Mouse (Mus musculus) erythroblast, adult 5-6 weeks (primary cell): ENCODE measurements around the gene Ppox. TPM values are rescaled to one million over a fixed set of nuclear protein-coding genes. Genes with fewer than 3 reads are reported as not detected.

Source experiments
- ATAC-seq: replicated peaks from 2 replicates; pipeline ENCODE4 v1.8.0; 2016; ENCODE audit warnings: moderate number of reproducible peaks, mild to moderate bottlenecking, moderate TSS enrichment, inconsistent platforms; ENCODE audit not compliant: poor library complexity, low FRiP score, severe bottlenecking
- total RNA-seq, 2 experiments: library from RNA; stranded (forward) in 1 of 2; stranded (reverse) in 1 of 2; fragments of 150-400 nt in 1 of 2; fragments of 200-764, 138-1000 nt in 1 of 2; gene quantifications; 2 replicates each; pipeline versions ENCODE4 v1.2.3 to v1.2.4; 2015 to 2017; ENCODE audit warnings: low replicate concordance in 2 of 2

Gene Ppox
- total RNA-seq, 2 experiments from 2014 or later: 416 to 765 TPM

- no peak for ATAC-seq
These were observed 54.2 kb downstream of the Ppox start for GRCm38 (mm10) chr1:171226780-171227179.

Other genes starting within 250 kb of the Ppox start
- gene Fcgr3, start 216.3 kb downstream of the Ppox start, total RNA-seq (2015; ENCODE audit: low replicate concordance): 100 and 146 TPM in 2 replicates
- gene Fcgr3, start 216.3 kb downstream of the Ppox start, total RNA-seq (2017; ENCODE audit: low replicate concordance): 78.3 and 110 TPM in 2 replicates
- gene Cfap126, start 167.3 kb downstream of the Ppox start, total RNA-seq (2015; ENCODE audit: low replicate concordance): not detected in 2 replicates
- gene Cfap126, start 167.3 kb downstream of the Ppox start, total RNA-seq (2017; ENCODE audit: low replicate concordance): not detected in 2 replicates
- gene Sdhc, start 130.6 kb downstream of the Ppox start, total RNA-seq (2015; ENCODE audit: low replicate concordance): 15.6 and 40.3 TPM in 2 replicates
- gene Sdhc, start 130.6 kb downstream of the Ppox start, total RNA-seq (2017; ENCODE audit: low replicate concordance): 9.2 and 20.0 TPM in 2 replicates
- gene Mpz, start 130.5 kb downstream of the Ppox start, total RNA-seq (2015; ENCODE audit: low replicate concordance): not detected in 2 replicates
- not detected in 2 replicates for gene Mpz, start 130.5 kb downstream of the Ppox start, total RNA-seq (2017; ENCODE audit: low replicate concordance)
- gene Pcp4l1, start 84.9 kb downstream of the Ppox start, total RNA-seq (2015; ENCODE audit: low replicate concordance): not detected in 2 replicates
- gene Pcp4l1, start 84.9 kb downstream of the Ppox start, total RNA-seq (2017; ENCODE audit: low replicate concordance): 0.84 and 3.2 TPM in 2 replicates
- not detected in 2 replicates for gene Nr1i3, start 67.2 kb downstream of the Ppox start, total RNA-seq (2015; ENCODE audit: low replicate concordance)
- gene Nr1i3, start 67.2 kb downstream of the Ppox start, total RNA-seq (2017; ENCODE audit: low replicate concordance): not detected in 2 replicates
- 4.0 and 4.2 TPM in 2 replicates for gene Tomm40l, start 58.7 kb downstream of the Ppox start, total RNA-seq (2015; ENCODE audit: low replicate concordance)
- 2.2 and 2.6 TPM in 2 replicates for gene Tomm40l, start 58.7 kb downstream of the Ppox start, total RNA-seq (2017; ENCODE audit: low replicate concordance)
- not detected in 2 replicates for gene Apoa2, start 56.1 kb downstream of the Ppox start, total RNA-seq (2015; ENCODE audit: low replicate concordance)
- gene Apoa2, start 56.1 kb downstream of the Ppox start, total RNA-seq (2017; ENCODE audit: low replicate concordance): not detected in 2 replicates
- gene Fcer1g, start 46.8 kb downstream of the Ppox start, total RNA-seq (2015; ENCODE audit: low replicate concordance): 269 and 282 TPM in 2 replicates
- gene Fcer1g, start 46.8 kb downstream of the Ppox start, total RNA-seq (2017; ENCODE audit: low replicate concordance): 89.5 and 162 TPM in 2 replicates
- gene Adamts4, start 30.8 kb downstream of the Ppox start, total RNA-seq (2015; ENCODE audit: low replicate concordance): 0.19 TPM in 1 of 2 replicates, not detected in the other
- gene Adamts4, start 30.8 kb downstream of the Ppox start, total RNA-seq (2017; ENCODE audit: low replicate concordance): not detected in 2 replicates
- gene Ndufs2, start 29.8 kb downstream of the Ppox start, total RNA-seq (2015; ENCODE audit: low replicate concordance): 62.9 and 78.4 TPM in 2 replicates
- gene Ndufs2, start 29.8 kb downstream of the Ppox start, total RNA-seq (2017; ENCODE audit: low replicate concordance): 48.0 and 62.1 TPM in 2 replicates
- gene B4galt3, start 10.9 kb downstream of the Ppox start, total RNA-seq (2015; ENCODE audit: low replicate concordance): 8.1 and 11.3 TPM in 2 replicates
- gene B4galt3, start 10.9 kb downstream of the Ppox start, total RNA-seq (2017; ENCODE audit: low replicate concordance): 7.7 and 29.1 TPM in 2 replicates
- gene Usp21, start 6.8 kb upstream of the Ppox start, total RNA-seq (2015; ENCODE audit: low replicate concordance): 9.6 and 12.1 TPM in 2 replicates
- 9.4 and 13.9 TPM in 2 replicates for gene Usp21, start 6.8 kb upstream of the Ppox start, total RNA-seq (2017; ENCODE audit: low replicate concordance)
- 23.4 and 28.6 TPM in 2 replicates for gene Ufc1, start 13.8 kb upstream of the Ppox start, total RNA-seq (2015; ENCODE audit: low replicate concordance)
- gene Ufc1, start 13.8 kb upstream of the Ppox start, total RNA-seq (2017; ENCODE audit: low replicate concordance): 13.9 and 19.3 TPM in 2 replicates
- 3.8 and 4.8 TPM in 2 replicates for gene Dedd, start 48.0 kb upstream of the Ppox start, total RNA-seq (2015; ENCODE audit: low replicate concordance)
- 4.3 and 6.7 TPM in 2 replicates for gene Dedd, start 48.0 kb upstream of the Ppox start, total RNA-seq (2017; ENCODE audit: low replicate concordance)
- gene Nit1, start 64.5 kb upstream of the Ppox start, total RNA-seq (2015; ENCODE audit: low replicate concordance): 6.7 and 7.3 TPM in 2 replicates
- 11.0 and 13.8 TPM in 2 replicates for gene Nit1, start 64.5 kb upstream of the Ppox start, total RNA-seq (2017; ENCODE audit: low replicate concordance)
- gene Pfdn2, start 64.5 kb upstream of the Ppox start, total RNA-seq (2015; ENCODE audit: low replicate concordance): 5.4 and 7.1 TPM in 2 replicates
- gene Pfdn2, start 64.5 kb upstream of the Ppox start, total RNA-seq (2017; ENCODE audit: low replicate concordance): 1.5 and 15.1 TPM in 2 replicates
- not detected in 2 replicates for gene Klhdc9, start 79.6 kb upstream of the Ppox start, total RNA-seq (2015; ENCODE audit: low replicate concordance)
- not detected in 2 replicates for gene Klhdc9, start 79.6 kb upstream of the Ppox start, total RNA-seq (2017; ENCODE audit: low replicate concordance)
- not detected in 2 replicates for gene Nectin4, start 88.9 kb upstream of the Ppox start, total RNA-seq (2015; ENCODE audit: low replicate concordance)
- gene Nectin4, start 88.9 kb upstream of the Ppox start, total RNA-seq (2017; ENCODE audit: low replicate concordance): 0.68 TPM in 1 of 2 replicates, not detected in the other
- 20.1 and 21.1 TPM in 2 replicates for gene Arhgap30, start 107.8 kb upstream of the Ppox start, total RNA-seq (2015; ENCODE audit: low replicate concordance)
- 25.9 and 26.9 TPM in 2 replicates for gene Arhgap30, start 107.8 kb upstream of the Ppox start, total RNA-seq (2017; ENCODE audit: low replicate concordance)
- 2.7 and 12.7 TPM in 2 replicates for gene Usf1, start 130.1 kb upstream of the Ppox start, total RNA-seq (2015; ENCODE audit: low replicate concordance)
- 9.1 and 23.1 TPM in 2 replicates for gene Usf1, start 130.1 kb upstream of the Ppox start, total RNA-seq (2017; ENCODE audit: low replicate concordance)
- not detected in 2 replicates for gene Tstd1, start 137.7 kb upstream of the Ppox start, total RNA-seq (2015; ENCODE audit: low replicate concordance)
- gene Tstd1, start 137.7 kb upstream of the Ppox start, total RNA-seq (2017; ENCODE audit: low replicate concordance): not detected in 2 replicates
- gene F11r, start 156.3 kb upstream of the Ppox start, total RNA-seq (2015; ENCODE audit: low replicate concordance): not detected in 2 replicates
- gene F11r, start 156.3 kb upstream of the Ppox start, total RNA-seq (2017; ENCODE audit: low replicate concordance): 0.42 TPM in 1 of 2 replicates, not detected in the other
- gene Alyref2, start 222.3 kb upstream of the Ppox start, total RNA-seq (2015; ENCODE audit: low replicate concordance): 0.84 and 4.8 TPM in 2 replicates
- 0.60 and 1.4 TPM in 2 replicates for gene Alyref2, start 222.3 kb upstream of the Ppox start, total RNA-seq (2017; ENCODE audit: low replicate concordance)